Mouse (Mus musculus) lung, embryonic 16.5 days (tissue): Measurements from ENCODE around the gene Abat. TPM values are rescaled to one million over a fixed set of nuclear protein-coding genes. Genes with fewer than 3 reads are reported as not detected.

ENCODE experiments used
- ATAC-seq: fragments of 200-750 bp; cut with Nextera tagmentation; 2 replicates; pipeline ENCODE4 v1.8.0; 2017; ENCODE audit warnings: low read depth, mild to moderate bottlenecking, moderate library complexity
- H3K27ac ChIP-seq: fragments of 300-500 bp; sonication (generic); 2 replicates; pipeline ENCODE4 v1.5.1; 2014; ENCODE audit warnings: mild to moderate bottlenecking, control low read depth, low read length
- H3K27me3 ChIP-seq: fragments of 300-500 bp; sonication (generic); 2 replicates; pipeline ENCODE4 v1.6.1; 2014; ENCODE audit warnings: low read depth, low read length, mixed read lengths; ENCODE audit not compliant: control insufficient read depth, insufficient read depth
- H3K36me3 ChIP-seq: fragments of 300-500 bp; sonication (generic); 2 replicates; pipeline ENCODE4 v1.6.1; 2014; ENCODE audit warnings: low read length; ENCODE audit not compliant: control insufficient read depth, insufficient read depth
- H3K4me1 ChIP-seq: fragments of 300-500 bp; sonication (generic); replicated peaks from 2 replicates; pipeline ENCODE4 v1.6.1; 2014; ENCODE audit warnings: low read length, mixed read lengths; ENCODE audit not compliant: control insufficient read depth, insufficient read depth
- H3K4me2 ChIP-seq: fragments of 300-500 bp; sonication (generic); 2 replicates; pipeline ENCODE4 v1.6.1; 2014; ENCODE audit warnings: low read depth, low read length, control low read depth
- H3K4me3 ChIP-seq: fragments of 300-500 bp; sonication (generic); 2 replicates; pipeline ENCODE4 v1.5.1; 2014; ENCODE audit warnings: mild to moderate bottlenecking, low read length, control low read depth
- H3K9ac ChIP-seq: fragments of 300-500 bp; sonication (generic); 2 replicates; pipeline ENCODE4 v1.6.1; 2014; ENCODE audit warnings: low read length, control low read depth
- H3K9me3 ChIP-seq: fragments of 300-500 bp; sonication (generic); 2 replicates; pipeline ENCODE4 v1.6.1; 2016; ENCODE audit warnings: low read length; ENCODE audit not compliant: control insufficient read depth
- WGBS: fragments of 180-500 bp; shearing (Covaris S2); extraction: QIAGEN DNeasy Blood & Tissue Kit; methylation state at CpG from one replicate; pipeline ENCODE4 v1.1.7; 2014; 5-methylcytosine and 5-hydroxymethylcytosine counted together
- polyA plus RNA-seq: library from polyadenylated mRNA; unstranded; fragments of >200 nt; fragmentation: Nextera tagmentation; extraction: Ambion mirVana; gene quantifications from 2 replicates; pipeline ENCODE4 v1.2.1, GENCODE M21; 2015

Abat gene
- polyA plus RNA-seq, 1 experiment from 2014 or later = 19.6 TPM

DNA sequence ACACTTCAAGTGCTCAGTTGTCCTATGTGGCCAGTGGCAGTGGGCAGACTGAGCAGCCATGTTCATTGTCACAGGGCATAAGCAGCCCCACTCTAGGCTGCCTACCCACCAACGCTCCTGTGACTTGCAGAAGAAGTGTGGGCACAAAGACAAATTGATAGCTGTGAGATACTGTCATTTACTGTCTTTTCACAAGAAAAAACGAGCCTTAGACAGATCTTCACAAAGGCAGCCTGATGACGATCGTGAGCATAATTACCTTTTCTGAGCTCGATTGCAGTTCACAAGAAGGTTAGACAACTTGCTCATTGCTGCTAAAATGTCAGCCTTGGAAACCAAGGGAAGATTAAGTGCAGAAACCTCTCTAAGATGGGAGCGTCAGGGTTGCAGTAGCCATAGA lies 141.9 kb downstream of the Abat start:
- no peak overlapping the region for H3K27ac ChIP-seq
- no peaks in the 10 kb centered on the region for H3K4me1 ChIP-seq
- peaks cover 26% of the 10 kb centered on the region for H3K36me3 ChIP-seq
- no peak overlapping the region for H3K9ac ChIP-seq
- H3K4me2 ChIP-seq = no peak overlapping the region
- no peaks in the 10 kb centered on the region for H3K27me3 ChIP-seq
- ATAC-seq = no peak
- no peak overlapping the region for H3K4me3 ChIP-seq
- 80% methylated on average over 6 of the region's 6 CpGs for WGBS
- no peaks in the 10 kb centered on the region for H3K9me3 ChIP-seq

DNA sequence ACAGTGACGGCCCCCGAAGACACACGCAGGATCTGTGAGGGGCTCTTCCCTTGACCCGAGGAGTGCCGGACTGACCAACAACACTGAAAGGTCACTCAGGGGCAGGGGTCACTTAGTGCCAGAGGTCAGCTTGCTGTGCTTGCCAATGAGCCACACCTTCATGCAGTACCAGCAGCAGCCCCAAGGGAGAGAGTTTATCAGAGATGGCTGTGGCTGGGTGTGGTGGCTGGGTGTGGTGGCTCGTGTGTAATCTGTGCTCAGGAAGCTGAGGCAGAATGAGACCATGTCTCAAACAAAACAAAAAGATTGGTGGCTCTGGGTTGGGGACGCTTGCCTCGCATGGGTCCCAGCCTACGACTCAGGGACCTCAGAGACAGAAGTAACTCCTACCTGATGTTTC lies 142.4 kb downstream of the Abat start:
- peaks cover 24% of the 10 kb centered on the region for H3K36me3 ChIP-seq
- no peaks in the 10 kb centered on the region for H3K9me3 ChIP-seq
- no peak for ATAC-seq
- H3K4me1 ChIP-seq = no peaks in the 10 kb centered on the region
- H3K4me2 ChIP-seq = no peak overlapping the region
- no peaks in the 10 kb centered on the region for H3K27me3 ChIP-seq
- no peak overlapping the region for H3K27ac ChIP-seq
- WGBS = 70% methylated on average over 9 of the region's 9 CpGs
- H3K9ac ChIP-seq = no peak overlapping the region
- H3K4me3 ChIP-seq = no peak overlapping the region

DNA sequence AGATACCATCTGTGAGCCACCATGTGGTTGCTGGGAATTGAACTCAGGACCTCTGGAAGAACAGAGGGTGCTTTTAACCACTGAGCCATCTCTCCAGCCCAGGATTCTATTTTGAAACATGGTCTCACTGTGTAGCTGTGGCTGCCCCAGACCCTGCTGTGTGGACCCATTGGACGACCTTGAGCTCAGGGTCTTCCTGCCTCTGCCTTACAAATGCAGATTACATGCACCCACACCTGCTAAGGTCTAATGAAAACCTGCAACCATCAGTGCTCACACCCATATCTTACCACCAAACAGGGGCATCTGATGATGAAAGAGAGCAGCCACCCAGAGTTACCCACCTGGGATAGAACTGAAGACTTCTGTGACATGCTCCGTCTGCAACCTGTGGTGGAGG lies 143.0 kb downstream of the Abat start:
- H3K27ac ChIP-seq = no peak overlapping the region
- H3K4me1 ChIP-seq = no peaks in the 10 kb centered on the region
- WGBS = 76% methylated on average over 2 of the region's 2 CpGs
- no peak overlapping the region for H3K4me3 ChIP-seq
- peaks cover 22% of the 10 kb centered on the region for H3K36me3 ChIP-seq
- no peak for ATAC-seq
- no peaks in the 10 kb centered on the region for H3K27me3 ChIP-seq
- H3K9me3 ChIP-seq = no peaks in the 10 kb centered on the region
- no peak overlapping the region for H3K9ac ChIP-seq
- H3K4me2 ChIP-seq = no peak overlapping the region

DNA sequence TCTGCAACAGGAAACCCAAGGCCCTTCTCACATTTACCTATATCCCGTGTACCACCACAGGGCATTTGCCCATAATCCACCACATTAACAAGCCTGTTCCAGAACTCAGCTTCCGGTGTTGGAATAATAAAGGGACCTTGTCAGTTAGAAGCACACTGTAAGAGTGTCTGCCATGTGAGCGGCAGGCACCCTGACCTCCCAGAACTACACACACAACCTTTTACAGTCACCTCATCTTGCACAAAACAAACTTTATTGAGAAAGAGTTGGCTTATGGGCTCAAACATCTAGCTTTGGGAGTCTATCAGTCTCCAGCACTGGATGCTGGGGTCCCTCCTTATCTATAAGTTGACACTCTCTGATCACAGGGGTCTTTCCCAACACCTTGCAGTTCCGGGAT lies 145.1 kb downstream of the Abat start:
- H3K9ac ChIP-seq = no peak overlapping the region
- no peak overlapping the region for H3K4me3 ChIP-seq
- WGBS = 71% methylated on average over 4 of the region's 4 CpGs
- no peaks in the 10 kb centered on the region for H3K4me1 ChIP-seq
- no peaks in the 10 kb centered on the region for H3K9me3 ChIP-seq
- no peak overlapping the region for H3K4me2 ChIP-seq
- no peak overlapping the region for H3K27ac ChIP-seq
- H3K27me3 ChIP-seq = no peaks in the 10 kb centered on the region
- ATAC-seq = no peak
- H3K36me3 ChIP-seq = peaks cover 18% of the 10 kb centered on the region

DNA sequence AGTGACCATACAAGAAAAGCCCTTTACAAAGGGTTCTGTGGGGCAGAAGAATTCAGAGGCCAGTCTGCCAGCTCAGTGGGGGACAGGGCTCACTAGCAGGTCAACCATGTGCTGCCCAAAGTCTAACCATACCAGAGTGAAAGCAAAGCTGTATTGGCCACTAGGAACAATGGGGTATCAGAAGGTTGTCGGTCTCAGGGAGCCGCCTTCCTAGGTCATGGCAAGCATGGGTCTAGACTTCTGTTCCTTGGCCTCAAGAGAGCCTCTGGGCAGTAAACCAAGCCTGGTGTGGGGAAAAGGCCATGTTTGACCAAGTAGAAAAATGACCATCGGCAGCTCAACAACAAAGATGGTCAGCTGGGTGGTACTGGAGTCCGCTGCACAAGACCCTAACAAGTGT lies 145.5 kb downstream of the Abat start:
- Histone ChIP-seq H3K27me3 (no peaks in the 10 kb centered on the region), H3K9me3 (no peaks in the 10 kb centered on the region), H3K4me1 (no peaks in the 10 kb centered on the region), H3K36me3 (peaks cover 18% of the 10 kb centered on the region), H3K27ac (no peak overlapping the region), H3K4me2 (no peak overlapping the region), H3K9ac (no peak overlapping the region), H3K4me3 (no peak overlapping the region)
- 90% methylated on average over 4 of the region's 4 CpGs for WGBS
- no peak for ATAC-seq

DNA sequence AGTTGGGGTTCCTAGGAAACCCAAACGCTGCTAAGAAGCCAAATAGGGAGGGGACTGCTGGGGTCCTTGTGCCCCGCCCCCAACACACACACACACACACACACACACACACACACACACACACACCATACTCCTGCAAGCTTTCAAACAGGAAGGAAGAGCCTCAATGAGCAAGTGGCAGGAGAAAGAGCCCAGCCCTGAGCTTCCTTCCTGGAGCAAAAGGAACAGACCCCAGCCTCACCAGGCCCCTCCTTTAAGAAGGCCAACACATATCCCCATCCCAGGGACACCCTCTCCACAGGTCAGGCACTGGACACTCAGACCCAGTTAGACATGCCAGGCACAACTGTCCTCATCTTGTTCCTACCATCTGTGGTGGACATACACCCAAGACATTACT lies 149.8 kb downstream of the Abat start:
- no peaks in the 10 kb centered on the region for H3K27me3 ChIP-seq
- ATAC-seq = no peak
- H3K4me2 ChIP-seq = no peak overlapping the region
- H3K9ac ChIP-seq = no peak overlapping the region
- H3K4me3 ChIP-seq = no peak overlapping the region
- peaks cover 19% of the 10 kb centered on the region for H3K4me1 ChIP-seq
- H3K27ac ChIP-seq = peak overlapping the region; percentile 33; the same call in 1 of the 2 replicates
- no peaks in the 10 kb centered on the region for H3K9me3 ChIP-seq
- 55% methylated on average over 2 of the region's 2 CpGs for WGBS
- H3K36me3 ChIP-seq = peaks cover 8% of the 10 kb centered on the region

DNA sequence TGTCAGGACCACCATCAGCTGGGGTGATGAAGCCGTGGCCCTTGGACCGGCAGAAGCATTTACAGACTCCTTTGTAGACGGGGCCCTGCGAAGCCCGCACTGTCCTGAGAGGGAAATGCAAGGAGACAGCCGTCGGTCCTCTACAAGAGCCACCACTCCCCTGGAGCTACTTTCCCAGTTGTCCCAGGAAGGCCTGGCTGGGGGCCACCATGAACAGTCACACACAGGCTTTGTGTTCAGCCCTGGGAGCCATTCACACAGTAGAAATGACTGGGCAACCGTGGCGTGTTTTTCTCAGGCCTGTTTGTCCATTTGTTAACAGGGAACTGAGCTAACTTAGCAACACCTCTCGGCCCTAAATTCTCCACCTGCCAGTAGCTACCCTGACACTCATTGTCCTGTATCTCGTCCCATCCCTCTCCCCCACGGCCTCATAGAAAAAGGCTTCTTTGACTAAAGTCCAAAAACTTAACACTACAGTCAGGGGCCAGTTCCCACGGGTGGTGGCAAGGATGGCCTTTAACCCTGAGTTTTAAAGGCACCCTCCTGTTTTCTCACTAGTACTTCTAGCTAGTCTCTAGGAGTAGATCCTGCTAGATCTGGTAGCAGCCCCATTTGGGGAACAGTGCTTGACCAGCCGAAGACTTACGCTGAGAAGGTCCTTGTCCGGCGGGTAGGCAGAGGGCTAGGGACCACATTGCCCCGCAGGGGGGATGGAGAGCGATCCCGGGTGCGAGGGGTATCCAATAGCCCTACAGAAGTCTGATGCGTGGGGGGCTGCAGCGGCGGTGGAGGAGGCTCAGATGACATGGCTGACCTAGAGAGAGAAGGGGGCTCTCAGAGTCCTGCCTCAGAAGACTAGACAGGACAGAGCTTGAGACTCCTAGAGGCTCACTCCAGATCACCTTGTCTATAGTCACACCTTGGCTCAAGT lies 150.6 kb downstream of the Abat start:
- 83% methylated on average over 24 of the region's 24 CpGs for WGBS
- peak overlapping the region; percentile 33; the same call in 1 of the 2 replicates for H3K27ac ChIP-seq
- no peaks in the 10 kb centered on the region for H3K27me3 ChIP-seq
- H3K9me3 ChIP-seq = no peaks in the 10 kb centered on the region
- H3K36me3 ChIP-seq = peaks cover 8% of the 10 kb centered on the region
- no peak overlapping the region for H3K4me2 ChIP-seq
- H3K9ac ChIP-seq = no peak overlapping the region
- ATAC-seq = no peak
- H3K4me1 ChIP-seq = peaks cover 19% of the 10 kb centered on the region
- H3K4me3 ChIP-seq = no peak overlapping the region

DNA sequence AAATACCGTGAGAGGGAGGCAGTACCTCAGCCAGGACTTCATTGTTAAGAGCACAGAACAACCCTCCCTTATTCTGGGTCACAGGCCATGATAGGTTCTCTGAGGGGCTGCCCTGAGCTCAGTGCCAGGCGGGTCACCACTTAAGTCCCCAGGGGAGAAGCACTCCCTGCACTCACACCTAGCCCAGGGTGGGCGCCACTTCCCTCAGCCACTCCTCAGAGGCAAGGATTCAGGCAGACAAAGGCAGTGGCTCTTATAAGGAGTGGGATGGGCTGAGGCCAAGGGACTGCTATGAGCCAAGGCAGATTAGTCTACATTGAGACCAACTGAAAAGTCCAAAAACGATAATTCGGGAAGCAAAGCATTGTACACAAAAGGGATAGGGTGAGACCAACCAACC lies 152.1 kb downstream of the Abat start:
- Histone ChIP-seq H3K27me3 (no peaks in the 10 kb centered on the region), H3K4me1 (peaks cover 30% of the 10 kb centered on the region), H3K9me3 (no peaks in the 10 kb centered on the region), H3K4me3 (no peak overlapping the region), H3K9ac (no peak overlapping the region), H3K4me2 (no peak overlapping the region), H3K27ac (peak overlapping the region; percentile 47; the same call in 1 of the 2 replicates), H3K36me3 (peaks cover 6% of the 10 kb centered on the region)
- WGBS = 71% methylated on average over 5 of the region's 5 CpGs
- peak; percentile 34 for ATAC-seq

DNA sequence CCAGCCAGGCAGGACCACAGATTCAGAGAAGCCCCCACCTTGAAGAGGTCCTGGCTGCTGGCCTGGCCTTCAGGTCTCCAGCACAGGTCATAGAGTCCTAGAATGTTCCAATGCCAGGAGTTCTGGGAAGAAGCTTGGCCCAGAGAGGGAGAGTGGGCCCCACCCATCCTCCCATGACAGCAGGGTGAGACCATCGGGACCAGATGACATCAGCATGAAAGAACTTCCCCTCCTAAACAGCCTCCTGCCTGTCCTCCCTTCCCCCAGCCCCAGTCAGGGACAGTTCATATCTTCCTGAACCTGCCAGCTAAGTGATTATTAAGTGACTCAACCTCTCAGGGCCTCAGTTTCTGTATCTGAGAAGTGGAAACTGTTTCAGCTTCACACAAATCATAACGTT lies 153.2 kb downstream of the Abat start:
- H3K4me1 ChIP-seq = peaks cover 37% of the 10 kb centered on the region
- no peak overlapping the region for H3K27ac ChIP-seq
- no peaks in the 10 kb centered on the region for H3K27me3 ChIP-seq
- H3K4me2 ChIP-seq = no peak overlapping the region
- H3K36me3 ChIP-seq = peaks cover 6% of the 10 kb centered on the region
- H3K9ac ChIP-seq = no peak overlapping the region
- 0 out of 2 replicates have a peak, but pooled peaks have one; percentile 6 for ATAC-seq
- H3K4me3 ChIP-seq = no peak overlapping the region
- H3K9me3 ChIP-seq = no peaks in the 10 kb centered on the region
- WGBS = 33% methylated on average over 2 of the region's 2 CpGs
